Mouse (Mus musculus): ENCODE measurements at regions not wholly inside any gene's neighbourhood (a gene's known extent, or its start where the extent isn't known, plus 50 kb on each side); places are given as distances from the start of the nearest gene placed in this dataset.

DNA sequence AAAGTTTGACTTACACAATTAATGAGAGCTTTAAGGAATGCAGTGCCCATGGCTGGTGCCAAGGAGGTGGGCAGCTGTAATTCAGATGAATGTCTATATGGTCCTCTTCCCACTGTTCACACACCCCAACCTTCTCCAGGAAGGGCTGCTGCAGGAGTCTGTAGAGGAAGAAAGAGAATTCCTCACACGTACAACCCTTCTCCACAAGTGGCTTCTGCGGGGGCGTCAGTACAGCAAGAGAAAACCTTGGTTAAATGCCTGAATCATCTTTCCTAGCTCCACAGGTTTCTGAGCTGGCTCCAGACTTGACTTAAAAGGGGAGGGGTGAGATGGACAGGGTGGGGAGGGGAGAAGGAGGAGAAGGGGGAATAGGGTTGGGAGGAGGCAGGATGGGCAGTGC lies 306.3 kb downstream of the Tbc1d1 start:
- DNase-seq (ENCODE audit: low spot score): no peak

DNA sequence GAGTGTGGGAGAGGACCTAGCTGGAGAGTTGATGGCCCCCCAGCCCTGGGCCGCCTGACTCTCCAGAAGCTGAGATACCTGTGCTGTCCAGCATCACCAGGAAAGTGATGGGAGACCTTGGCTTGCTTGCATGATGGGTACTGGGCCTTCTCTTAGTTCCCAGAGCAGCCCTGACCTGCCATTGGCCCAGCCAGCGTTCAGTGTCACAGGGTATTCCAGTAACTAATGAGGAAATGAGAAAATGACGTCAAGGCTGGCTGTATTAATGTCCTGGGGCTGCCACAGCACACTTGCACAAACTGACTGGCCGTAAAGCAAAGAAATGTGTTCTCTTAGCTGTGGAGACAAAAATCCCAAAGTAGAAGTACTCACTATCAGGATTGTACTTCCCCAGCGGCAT lies 307.5 kb downstream of the Tbc1d1 start:
- DNase-seq (ENCODE audit: low spot score): no peak

DNA sequence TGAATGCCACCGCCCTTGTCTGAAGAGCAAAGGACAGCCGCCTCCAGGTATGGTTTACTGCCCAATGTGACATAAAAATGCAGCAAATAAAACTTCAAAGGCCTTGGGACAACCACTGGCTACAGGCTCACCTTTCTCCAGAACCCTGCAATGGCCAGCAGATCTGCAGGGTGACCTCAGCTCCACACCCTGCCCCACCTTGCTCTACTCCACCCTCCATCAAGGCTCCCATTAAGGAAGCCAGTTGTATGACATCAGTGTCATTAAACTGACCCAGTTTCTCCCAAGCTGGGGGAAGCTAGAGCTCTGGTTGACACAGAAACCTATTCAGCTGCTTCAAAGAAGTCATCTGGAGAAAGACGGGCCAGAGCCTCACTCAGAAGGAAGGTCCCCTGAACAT lies 310.2 kb downstream of the Tbc1d1 start:
- DNase-seq (ENCODE audit: low spot score): no peak

DNA sequence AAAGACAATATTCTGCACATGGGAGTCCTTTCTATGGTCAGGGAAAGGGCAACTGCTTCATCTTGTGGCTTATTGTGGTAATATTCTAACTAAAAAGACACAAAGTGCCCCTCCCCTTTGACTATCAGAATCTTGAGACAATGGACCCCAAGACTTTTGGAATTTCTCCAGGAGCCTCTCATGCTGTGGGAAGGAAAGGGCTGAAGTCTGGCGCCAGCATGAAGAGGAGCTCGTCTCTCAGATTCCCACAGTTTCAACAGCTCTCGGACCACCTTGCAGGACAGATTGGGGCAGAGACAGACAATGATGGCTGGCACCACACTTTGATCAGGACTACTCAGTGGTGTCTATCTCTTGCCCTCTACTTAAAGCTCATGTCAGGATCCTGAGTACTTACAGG lies 311.8 kb downstream of the Tbc1d1 start:
- DNase-seq (ENCODE audit: low spot score): no peak

DNA sequence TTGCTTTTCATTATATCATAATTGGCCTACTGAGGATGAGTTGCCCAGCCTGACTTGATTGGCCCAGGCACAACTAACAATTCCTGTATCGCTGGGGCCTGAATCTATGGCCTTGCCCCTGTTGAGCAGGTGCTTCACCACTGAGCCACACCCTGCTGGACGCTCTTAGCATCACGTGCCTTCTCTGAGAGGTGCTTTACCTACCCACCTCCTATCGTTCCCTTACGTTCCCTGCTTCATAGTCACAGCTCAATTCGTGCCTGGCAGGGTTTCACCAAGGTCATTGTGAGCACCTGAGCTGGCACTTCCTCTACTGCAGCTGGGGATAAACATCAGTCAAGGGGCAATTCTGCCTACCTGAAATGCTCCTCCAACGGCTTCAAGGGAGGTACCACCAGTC lies 312.2 kb downstream of the Tbc1d1 start:
- no peak for DNase-seq (ENCODE audit: low spot score)

DNA sequence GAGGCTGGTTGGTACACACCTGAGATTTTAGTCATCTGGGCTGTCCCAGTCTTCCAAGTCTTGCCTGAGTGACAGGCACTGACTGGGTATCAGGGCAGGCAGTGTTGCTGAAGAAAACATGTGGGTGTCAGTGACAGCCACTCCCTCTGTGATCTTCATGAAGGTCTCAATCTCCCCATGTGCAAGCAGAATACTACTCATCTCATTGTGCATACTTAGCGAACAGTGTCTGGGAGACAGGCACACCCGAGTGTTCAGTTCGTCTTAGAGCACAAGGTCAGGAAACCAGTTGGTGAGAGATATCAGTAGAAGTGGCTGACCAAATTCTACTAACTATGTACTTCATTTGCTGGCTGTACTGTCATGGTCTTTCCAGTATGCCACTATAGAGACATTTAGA lies 315.9 kb downstream of the Tbc1d1 start:
- DNase-seq (ENCODE audit: low spot score): no peak

DNA sequence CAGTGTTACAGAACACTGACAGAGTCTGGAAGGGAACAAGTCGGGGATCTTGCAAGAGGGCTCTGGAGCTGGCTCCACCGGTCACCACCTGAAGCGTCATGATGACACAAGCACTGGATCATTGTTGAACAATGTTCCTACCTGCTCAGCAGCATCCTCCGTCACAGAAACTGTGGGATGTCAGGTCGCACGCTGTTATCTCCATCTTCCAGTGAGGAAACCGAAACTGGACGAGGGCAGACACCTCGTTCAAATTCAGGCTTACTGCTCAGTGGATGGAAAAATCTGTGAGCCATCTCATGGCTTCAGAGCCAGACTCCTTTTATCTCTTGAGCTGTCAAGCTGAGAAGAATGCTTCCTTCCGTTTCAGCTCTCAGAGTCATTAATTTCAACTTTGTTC lies 316.3 kb downstream of the Tbc1d1 start:
- DNase-seq (ENCODE audit: low spot score): no peak

DNA sequence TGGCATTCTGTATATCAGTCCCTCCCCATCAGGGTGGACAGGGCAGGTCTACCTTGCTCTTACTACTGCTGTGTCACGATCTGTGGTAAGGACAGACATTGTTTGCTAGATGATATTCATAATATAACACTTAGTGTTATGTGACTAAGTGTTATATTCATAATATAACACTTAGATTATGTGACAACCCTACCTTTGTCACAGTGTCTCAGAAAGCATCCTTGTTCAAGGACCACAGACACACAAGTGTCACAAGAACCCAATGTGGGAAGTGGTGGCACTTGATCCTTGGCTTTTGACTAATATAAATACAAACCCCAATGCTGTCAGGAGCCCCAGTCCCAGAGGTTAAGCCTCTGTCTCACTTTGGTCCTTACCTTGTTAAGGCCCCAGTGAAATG lies 318.8 kb downstream of the Tbc1d1 start:
- DNase-seq (ENCODE audit: low spot score): no peak

DNA sequence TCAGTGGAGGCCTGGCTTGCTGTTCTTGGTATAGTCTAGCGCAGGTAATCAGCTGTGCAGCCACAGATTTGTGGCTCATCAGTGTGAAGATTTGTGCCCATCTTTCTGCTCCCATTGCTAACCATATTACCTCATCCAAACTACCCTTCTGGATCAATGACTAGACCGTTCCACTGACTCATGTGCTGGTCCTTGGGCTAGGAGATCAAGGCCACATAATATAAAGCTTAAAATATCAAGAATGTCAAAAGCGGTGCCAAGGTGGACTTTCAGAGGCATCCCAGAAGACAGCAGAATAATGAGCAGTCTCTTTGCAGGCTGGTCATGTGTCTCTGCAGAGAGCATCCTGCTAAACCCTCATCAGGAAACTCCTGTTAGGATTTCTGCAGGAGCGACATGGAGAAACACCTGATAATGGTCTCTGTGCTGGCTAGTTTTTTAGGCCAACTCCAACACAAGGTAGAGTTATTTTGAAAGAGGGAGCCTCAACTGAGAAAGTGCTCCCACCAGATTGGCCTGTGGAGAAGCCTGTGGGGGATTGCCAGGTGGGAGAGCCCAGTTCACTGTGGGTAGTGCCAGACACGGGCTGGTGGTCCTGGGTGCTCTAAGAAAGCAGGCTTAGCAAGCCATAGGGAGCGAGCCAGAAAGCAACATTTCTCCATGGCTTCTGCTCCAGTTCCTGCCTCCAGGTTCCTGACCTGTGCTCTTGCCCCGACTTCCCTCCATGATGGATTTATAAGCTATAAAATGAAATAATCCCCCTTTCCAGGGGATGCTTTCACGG lies 319.8 kb downstream of the Tbc1d1 start:
- DNase-seq (ENCODE audit: low spot score): no peak

DNA sequence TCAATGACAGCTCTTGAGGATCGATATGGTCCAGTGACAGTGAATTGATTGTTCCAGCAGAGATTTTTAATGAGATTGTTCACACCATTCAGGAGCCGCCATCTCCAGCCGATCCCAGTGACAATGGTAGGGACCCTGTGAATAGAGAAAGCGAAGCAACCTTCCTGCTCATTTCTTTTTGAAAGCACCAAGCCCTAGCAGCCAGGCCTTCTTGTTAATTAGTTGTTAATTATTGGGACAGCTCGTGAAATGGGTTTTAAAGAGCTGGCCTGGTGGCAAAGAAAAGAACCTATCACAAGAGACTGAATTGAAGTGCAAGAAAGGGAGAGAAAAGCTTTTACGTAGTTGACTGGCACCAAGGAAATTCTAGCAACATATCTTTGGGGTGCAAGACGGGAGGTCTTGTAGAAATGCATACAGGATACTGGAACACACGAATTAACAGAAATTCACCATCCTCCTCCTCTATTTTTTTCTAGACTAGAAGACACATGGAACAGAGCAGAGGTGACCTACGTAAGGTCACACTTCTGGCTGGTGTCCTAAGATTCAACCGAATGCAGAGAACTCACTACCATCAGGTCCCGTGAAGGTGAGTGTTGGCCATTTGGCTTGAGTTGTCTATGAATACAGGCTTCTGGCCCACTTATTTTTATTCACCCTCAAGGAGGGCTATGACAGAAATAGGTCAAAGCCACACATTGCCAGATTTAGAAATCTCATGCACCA lies 320.7 kb downstream of the Tbc1d1 start:
- no peak for DNase-seq (ENCODE audit: low spot score)

DNA sequence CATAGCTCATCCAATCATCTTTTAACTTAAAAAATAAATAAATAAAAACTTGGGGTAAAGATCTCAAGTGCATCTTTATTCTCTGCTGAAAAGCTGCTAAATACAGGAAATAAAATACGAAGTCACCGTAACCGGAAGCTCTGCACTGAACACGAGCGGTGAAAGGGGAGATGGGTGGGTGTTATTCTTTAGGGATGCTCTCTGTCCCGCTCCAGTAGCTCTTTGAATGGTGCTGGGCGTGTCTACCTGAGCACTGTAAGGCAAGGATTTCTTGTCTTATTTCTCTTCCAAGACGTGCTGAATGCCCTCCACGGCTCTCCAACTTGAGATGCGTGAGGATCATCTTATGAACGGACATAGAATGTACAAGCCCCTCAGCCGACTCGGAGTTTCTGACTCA lies 322.0 kb downstream of the Tbc1d1 start:
- no peak for DNase-seq (ENCODE audit: low spot score)

DNA sequence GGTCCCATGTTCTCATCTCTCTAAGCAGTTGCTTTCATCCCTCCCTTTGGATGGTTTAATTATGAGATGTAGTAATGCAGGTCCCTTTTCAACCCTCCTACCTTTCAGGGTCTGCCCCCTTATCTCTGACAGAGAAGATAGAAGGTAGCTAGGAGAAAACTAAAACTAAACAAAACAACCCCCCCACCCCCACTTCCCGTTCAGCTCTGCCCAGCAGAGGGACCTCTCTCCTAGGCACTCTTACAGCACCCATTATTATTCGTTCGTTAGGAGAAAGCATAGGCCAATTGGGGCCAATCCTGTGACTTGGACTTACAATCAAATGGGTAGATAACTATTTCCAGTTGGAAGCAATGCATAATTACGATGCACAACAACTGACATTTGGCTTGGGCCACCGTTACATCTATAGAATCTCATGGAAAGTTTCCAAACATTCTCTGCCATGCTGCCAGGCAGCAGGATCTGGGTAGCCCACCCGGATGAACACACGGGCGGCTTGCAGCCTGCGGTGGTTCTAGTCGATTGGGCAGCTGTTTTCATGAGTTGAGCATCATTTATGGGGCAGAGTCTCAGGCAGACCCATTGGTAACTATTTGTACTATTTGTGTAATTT lies 322.6 kb downstream of the Tbc1d1 start:
- no peak for DNase-seq (ENCODE audit: low spot score)

DNA sequence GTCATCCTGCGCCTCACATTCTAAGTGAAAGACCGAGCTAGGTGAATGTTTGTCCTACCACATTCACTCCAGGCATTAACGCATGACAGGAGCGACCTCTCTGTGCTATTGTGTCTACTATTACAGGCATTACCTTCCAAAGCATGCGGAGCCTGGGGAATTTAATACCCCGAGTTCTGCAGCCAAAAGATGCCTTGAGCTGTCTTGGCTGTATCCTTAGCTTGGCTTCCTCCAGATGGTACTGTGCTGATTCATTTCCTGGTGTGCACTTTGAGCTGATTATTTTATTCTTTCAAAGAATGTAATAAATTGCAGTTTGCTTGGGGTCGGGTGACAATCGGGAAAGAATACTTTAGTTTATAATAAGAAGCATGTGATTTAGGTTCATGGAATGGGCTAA lies 323.2 kb downstream of the Tbc1d1 start:
- DNase-seq (ENCODE audit: low spot score): no peak

DNA sequence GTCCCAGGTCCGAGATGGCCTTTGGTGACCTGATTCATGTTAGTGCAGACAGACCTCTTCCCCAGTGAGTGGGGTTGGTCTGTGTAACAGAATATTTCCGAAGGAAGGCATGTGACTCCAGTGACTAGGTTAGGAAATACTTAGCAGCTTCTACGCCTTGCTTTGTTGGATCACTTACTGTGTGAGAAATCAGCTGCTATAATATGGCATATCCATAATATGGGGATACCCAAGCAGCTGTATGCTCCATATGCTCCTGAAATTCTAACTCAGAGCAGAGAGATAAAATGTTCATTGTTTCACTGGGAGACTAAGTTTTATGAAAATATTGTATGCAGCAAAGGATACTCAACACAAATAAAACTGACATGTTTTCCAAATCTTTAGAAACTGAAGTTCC lies 318.1 kb upstream of the Klf3 start:
- no peak for DNase-seq (ENCODE audit: low spot score)

DNA sequence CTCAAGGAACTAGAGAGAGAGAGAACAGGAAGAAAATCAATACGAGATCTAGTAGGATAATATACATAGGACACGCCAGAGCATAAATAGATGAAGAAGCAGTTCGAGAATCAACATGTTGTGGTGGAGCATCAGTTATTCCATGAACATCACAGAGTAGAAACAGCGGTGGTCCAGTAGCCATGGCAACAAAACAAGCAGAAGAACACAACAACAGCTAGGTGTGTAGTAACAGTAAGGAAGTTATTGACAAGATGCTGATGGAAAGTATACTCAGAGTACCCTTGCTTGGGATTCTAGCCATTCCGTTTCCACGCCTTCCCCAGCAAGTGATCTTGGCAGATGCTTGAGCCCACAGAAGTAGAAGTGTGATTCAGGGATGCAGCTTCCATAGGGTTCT lies 317.3 kb upstream of the Klf3 start:
- DNase-seq (ENCODE audit: low spot score): no peak

DNA sequence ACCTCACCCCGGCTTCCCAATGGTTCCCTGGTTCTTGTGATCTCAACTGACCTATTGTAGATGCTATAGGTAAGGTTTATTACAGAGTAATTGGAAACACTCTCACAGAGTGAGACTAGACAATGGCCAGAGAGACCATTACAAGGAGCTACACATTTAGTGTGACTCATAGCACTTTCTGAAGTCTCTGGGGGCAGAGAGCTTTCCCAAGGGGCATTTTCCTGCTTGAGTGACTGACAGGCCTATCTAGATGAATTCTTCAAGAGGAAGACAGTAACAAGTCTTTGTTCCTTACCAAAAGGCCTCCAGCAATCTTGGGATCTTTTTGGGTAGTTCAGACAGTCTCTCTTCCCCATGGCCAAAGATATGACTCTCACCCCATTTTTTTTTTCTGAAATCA lies 316.4 kb upstream of the Klf3 start:
- no peak for DNase-seq (ENCODE audit: low spot score)

DNA sequence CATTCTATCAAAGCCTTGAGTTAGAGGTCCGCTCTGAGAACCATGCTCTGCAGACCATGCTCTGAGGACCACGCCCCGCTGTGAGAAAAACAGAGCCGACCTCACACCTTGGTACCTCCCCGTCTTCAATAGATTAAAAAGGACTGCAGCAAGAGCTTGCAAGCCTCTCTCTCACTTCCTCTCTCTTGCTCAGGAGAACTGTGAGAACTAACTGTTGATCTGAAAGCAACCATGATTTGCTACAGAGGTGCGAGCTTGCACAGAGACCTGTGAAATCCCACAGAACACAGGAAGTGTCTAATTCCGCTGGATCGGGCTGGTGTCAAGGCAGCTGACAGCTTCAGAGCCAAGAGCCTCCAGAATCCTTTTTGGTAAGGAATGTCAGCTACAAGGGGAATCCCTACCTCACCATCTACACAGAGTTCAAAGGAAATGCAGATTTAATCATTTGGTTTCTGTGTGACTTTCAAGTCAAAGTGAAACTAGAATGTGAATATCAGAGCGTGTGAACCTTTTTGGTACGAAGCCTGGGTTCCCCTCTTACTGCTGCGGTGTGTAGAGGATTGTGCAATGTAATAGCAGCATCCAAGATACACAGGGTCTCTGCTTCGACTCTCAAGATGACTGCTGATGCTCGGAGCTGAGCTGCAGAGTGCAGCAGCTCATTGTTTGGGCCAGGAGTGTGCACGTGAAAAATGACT lies 315.3 kb upstream of the Klf3 start:
- no peak for DNase-seq (ENCODE audit: low spot score)

DNA sequence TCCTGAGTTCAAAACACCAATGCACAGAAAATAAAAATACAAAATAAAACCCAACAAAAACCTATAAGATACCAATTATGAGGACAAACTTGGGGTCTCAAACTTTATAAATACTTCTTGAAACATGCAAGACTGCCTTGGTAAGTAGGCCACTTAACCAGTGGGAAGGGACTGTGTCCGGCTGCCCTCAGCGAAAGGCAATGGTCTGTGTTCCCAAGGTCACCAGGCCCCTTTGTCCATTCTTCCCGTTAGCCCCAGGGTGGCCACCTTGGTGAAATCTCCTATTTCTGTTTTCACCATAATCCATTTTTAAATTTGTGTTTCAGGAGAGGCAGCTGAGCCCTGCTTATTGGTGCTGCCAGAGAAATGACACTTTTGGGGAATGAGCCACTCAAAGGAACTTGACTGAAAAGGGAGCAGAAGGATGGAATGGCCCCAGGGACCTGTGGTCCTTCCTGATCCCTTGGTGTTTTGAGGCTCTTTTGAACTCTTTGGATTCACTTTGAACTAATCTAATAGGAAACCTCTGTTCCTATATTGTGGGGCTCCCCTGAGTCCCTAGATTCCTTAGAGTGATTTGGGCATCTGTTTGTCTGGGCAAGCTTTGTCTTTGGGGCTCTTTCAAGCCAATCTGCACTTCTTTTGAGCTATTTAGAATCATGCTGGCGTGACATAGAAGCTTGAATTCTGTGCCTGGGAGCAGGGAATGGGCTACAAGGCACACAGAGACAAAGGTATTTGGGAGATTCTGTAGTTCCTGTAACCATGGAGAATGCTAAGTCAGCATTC lies 313.3 kb upstream of the Klf3 start:
- DNase-seq (ENCODE audit: low spot score): no peak

DNA sequence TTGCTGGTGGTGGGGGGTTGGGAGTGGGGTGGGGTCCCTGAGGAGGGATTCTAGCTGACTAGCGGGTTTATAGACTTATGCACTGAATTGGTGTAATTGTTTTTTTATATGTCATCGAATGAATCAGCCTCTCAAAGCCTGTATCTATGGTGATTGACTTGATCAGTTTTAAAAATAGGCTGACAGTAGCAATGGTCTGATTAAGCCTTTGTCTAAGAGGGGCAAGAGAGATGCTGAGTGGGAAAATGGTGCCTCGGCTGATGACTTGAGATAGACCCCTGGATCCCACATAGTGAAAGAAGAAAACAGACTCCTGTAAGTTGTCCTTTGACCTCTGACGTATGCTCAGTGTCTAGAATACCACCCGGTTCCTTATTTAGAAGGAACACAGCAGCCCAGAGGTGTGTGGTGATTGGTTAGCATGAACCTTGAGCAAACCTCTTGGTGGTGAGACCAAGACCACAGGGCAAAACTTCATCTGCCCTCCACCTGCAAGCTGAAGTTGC lies 312.7 kb upstream of the Klf3 start:
- DNase-seq (ENCODE audit: low spot score): no peak

DNA sequence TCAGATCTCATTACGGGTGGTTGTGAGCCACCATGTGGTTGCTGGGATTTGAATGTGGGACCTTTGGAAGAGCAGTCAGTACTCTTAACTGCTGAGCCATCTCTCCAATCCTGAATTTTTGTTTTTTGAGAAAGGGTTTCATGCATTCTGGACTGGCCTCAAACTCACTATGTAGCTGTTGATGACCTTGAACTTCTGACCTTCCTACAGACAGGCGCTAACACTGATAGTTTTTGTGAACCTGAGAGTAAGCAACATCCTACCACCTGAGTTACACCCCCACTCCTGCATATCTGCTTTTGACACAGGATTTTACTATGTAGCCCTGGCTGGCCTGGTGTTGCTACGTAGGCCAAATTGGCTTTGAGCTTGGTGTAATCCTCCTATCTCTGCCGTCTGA lies 308.8 kb upstream of the Klf3 start:
- DNase-seq (ENCODE audit: low spot score): no peak

DNA sequence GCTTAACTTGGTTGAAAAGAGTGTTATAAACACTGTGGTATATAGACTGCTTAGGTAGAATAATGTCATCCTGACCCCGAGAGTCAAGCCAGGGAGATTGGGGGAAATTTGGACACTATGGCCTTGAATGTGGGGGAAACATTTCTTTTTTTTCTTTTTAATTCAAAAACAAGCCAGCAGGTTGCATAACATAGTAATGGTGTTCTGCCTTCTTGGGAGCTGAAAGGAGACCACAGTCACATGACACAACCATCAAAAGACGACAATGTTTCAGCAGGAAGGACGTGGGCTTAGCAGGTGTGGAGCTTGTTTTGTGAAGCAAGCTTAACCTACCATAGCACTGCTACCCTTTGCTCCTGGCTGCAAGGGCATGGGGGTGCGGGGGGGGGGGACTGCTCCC lies 306.3 kb upstream of the Klf3 start:
- no peak for DNase-seq (ENCODE audit: low spot score)

DNA sequence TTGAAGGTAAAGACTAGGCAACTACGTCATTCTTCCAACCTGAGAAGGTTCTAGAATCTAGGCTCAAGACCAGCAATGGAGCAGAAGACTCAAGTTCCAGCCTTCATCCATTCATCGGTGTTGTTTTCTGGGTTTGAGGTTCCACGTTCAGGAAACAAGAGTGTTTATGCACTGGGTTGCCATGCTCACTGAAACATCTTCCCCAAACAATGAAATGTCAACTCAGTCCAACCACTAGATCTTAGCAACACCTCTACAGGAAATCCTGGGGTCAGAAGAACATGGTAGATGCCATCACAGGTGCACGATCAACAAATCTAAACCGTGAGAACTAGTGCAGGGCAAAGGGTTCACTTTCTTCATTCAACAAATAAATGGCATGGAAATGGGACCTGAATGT lies 304.8 kb upstream of the Klf3 start:
- DNase-seq (ENCODE audit: low spot score): no peak

All from layer of hippocampus, adult 9-10 months (tissue).